Mouse (Mus musculus): ENCODE measurements around the gene Ube2o. TPM values are rescaled to one million over a fixed set of nuclear protein-coding genes. Genes with fewer than 3 reads are reported as not detected.

The Ube2o gene
- polyA plus RNA-seq, 2 experiments: 25.9 to 34.0 TPM

GRCm38 (mm10) chr11:116528636-116529320 is 52.5 kb downstream of the Ube2o start:
- Histone ChIP-seq H3K27ac (no peak overlapping the region), H3K9me3 (ENCODE audit: control insufficient read depth, low read length) (no peaks in the 10 kb centered on the region), H3K4me3 (ENCODE audit: insufficient read depth in 1 of 2, low read depth in 2 of 2, low read length in 2 of 2) (no peak overlapping the region), H3K4me2 (ENCODE audit: low read depth) (no peak overlapping the region), H3K27me3 (ENCODE audit: control insufficient read depth, insufficient read depth, low read length) (peaks cover 24% of the 10 kb centered on the region), H3K36me3 (replicated peaks; ENCODE audit: control insufficient read depth, insufficient read depth, low read depth) (no peaks in the 10 kb centered on the region), H3K4me1 (replicated peaks; ENCODE audit: control insufficient read depth in 2 of 2, insufficient read depth in 2 of 2, low read length in 1 of 2) (peaks cover 7 to 12% of the 10 kb centered on the region in 2 experiments; a peak in 3 of 4 replicates), H3K9ac (replicated peaks) (no peak overlapping the region)
- WGBS (ENCODE audit: insufficient replicate concordance): 73% methylated on average over 8 of the region's 8 CpGs
- ATAC-seq (ENCODE audit: insufficient read depth) (no peak), DNase-seq (ENCODE audit: low read depth in 3 of 3, low spot score in 3 of 3) (no peak)
- TF ChIP-seq EP300 (IDR thresholded peaks at IDR 0.05; ENCODE audit: low read depth) (no peak), CTCF (IDR thresholded peaks at IDR 0.05; ENCODE audit: low read depth) (no peak)

GRCm38 (mm10) chr11:116523699-116524189 is 57.5 kb downstream of the Ube2o start:
- no peak for TF ChIP-seq EP300 (IDR thresholded peaks at IDR 0.05; ENCODE audit: low read depth)
- no peak for TF ChIP-seq CTCF (IDR thresholded peaks at IDR 0.05; ENCODE audit: low read depth)
- Histone ChIP-seq H3K9ac (replicated peaks) (no peak overlapping the region), H3K4me2 (ENCODE audit: low read depth) (no peak overlapping the region), H3K4me3 (ENCODE audit: insufficient read depth in 1 of 2, low read depth in 2 of 2, low read length in 2 of 2) (no peak overlapping the region), H3K4me1 (replicated peaks; ENCODE audit: control insufficient read depth in 2 of 2, insufficient read depth in 2 of 2, low read length in 1 of 2) (peaks cover 5% of the 10 kb centered on the region in 2 experiments), H3K9me3 (ENCODE audit: control insufficient read depth, low read length) (no peaks in the 10 kb centered on the region), H3K27me3 (ENCODE audit: control insufficient read depth, insufficient read depth, low read length) (no peaks in the 10 kb centered on the region), H3K36me3 (replicated peaks; ENCODE audit: control insufficient read depth, insufficient read depth, low read depth) (no peaks in the 10 kb centered on the region), H3K27ac (no peak overlapping the region)
- ATAC-seq (ENCODE audit: insufficient read depth) (no peak), DNase-seq (ENCODE audit: low read depth in 3 of 3, low spot score in 3 of 3) (no peak)
- 41% methylated on average over 5 of the region's 5 CpGs for WGBS (ENCODE audit: insufficient replicate concordance)

GRCm38 (mm10) chr11:116522886-116523698 is 58.2 kb downstream of the Ube2o start:
- Histone ChIP-seq H3K27ac (no peak overlapping the region), H3K9ac (replicated peaks) (no peak overlapping the region), H3K9me3 (ENCODE audit: control insufficient read depth, low read length) (no peaks in the 10 kb centered on the region), H3K4me1 (replicated peaks; ENCODE audit: control insufficient read depth in 2 of 2, insufficient read depth in 2 of 2, low read length in 1 of 2) (peaks cover 5% of the 10 kb centered on the region in 2 experiments), H3K36me3 (replicated peaks; ENCODE audit: control insufficient read depth, insufficient read depth, low read depth) (no peaks in the 10 kb centered on the region), H3K27me3 (ENCODE audit: control insufficient read depth, insufficient read depth, low read length) (no peaks in the 10 kb centered on the region), H3K4me3 (ENCODE audit: insufficient read depth in 1 of 2, low read depth in 2 of 2, low read length in 2 of 2) (no peak overlapping the region), H3K4me2 (ENCODE audit: low read depth) (no peak overlapping the region)
- ATAC-seq (ENCODE audit: insufficient read depth): no peak
- 47% methylated on average over 16 of the region's 16 CpGs for whole genome bisulfite sequencing (ENCODE audit: insufficient replicate concordance)
- TF ChIP-seq EP300 (IDR thresholded peaks at IDR 0.05; ENCODE audit: low read depth) (no peak), CTCF (IDR thresholded peaks at IDR 0.05; ENCODE audit: low read depth) (no peak)
- DNase-seq (ENCODE audit: low read depth in 3 of 3, low spot score in 3 of 3): no peak

GRCm38 (mm10) chr11:116522046-116522445 is 59.2 kb downstream of the Ube2o start:
- 74% methylated on average over 3 of the region's 3 CpGs for WGBS (ENCODE audit: insufficient replicate concordance)
- Histone ChIP-seq H3K36me3 (replicated peaks; ENCODE audit: control insufficient read depth, insufficient read depth, low read depth) (no peaks in the 10 kb centered on the region), H3K4me3 (ENCODE audit: insufficient read depth in 1 of 2, low read depth in 2 of 2, low read length in 2 of 2) (no peak overlapping the region), H3K9ac (replicated peaks) (no peak overlapping the region), H3K27ac (no peak overlapping the region), H3K4me2 (ENCODE audit: low read depth) (no peak overlapping the region), H3K9me3 (ENCODE audit: control insufficient read depth, low read length) (no peaks in the 10 kb centered on the region), H3K27me3 (ENCODE audit: control insufficient read depth, insufficient read depth, low read length) (no peaks in the 10 kb centered on the region), H3K4me1 (replicated peaks; ENCODE audit: control insufficient read depth in 2 of 2, insufficient read depth in 2 of 2, low read length in 1 of 2) (peaks cover 5% of the 10 kb centered on the region in 2 experiments)
- TF ChIP-seq EP300 (IDR thresholded peaks at IDR 0.05; ENCODE audit: low read depth) (no peak), CTCF (IDR thresholded peaks at IDR 0.05; ENCODE audit: low read depth) (no peak)
- ATAC-seq (ENCODE audit: insufficient read depth) (no peak), DNase-seq (ENCODE audit: low read depth in 3 of 3, low spot score in 3 of 3) (no peak)

- Histone ChIP-seq H3K9ac (replicated peaks) (no peak overlapping the region), H3K27me3 (ENCODE audit: control insufficient read depth, insufficient read depth, low read length) (no peaks in the 10 kb centered on the region), H3K4me2 (ENCODE audit: low read depth) (0 out of 2 replicates have a peak overlapping the region, but pooled peaks have one; percentile 11), H3K4me3 (ENCODE audit: insufficient read depth in 1 of 2, low read depth in 2 of 2, low read length in 2 of 2) (no peak overlapping the region), H3K36me3 (replicated peaks; ENCODE audit: control insufficient read depth, insufficient read depth, low read depth) (no peaks in the 10 kb centered on the region), H3K9me3 (ENCODE audit: control insufficient read depth, low read length) (no peaks in the 10 kb centered on the region), H3K4me1 (replicated peaks; ENCODE audit: control insufficient read depth in 2 of 2, insufficient read depth in 2 of 2, low read length in 1 of 2) (peaks cover 5% of the 10 kb centered on the region in 2 experiments), H3K27ac (no peak overlapping the region)
- DNase-seq (ENCODE audit: low read depth in 3 of 3, low spot score in 3 of 3): peak in 1 of 3 experiments; percentile 44
- 14% methylated on average over 3 of the region's 3 CpGs for WGBS (ENCODE audit: insufficient replicate concordance)
- TF ChIP-seq CTCF (IDR thresholded peaks at IDR 0.05; ENCODE audit: low read depth) (no peak), EP300 (IDR thresholded peaks at IDR 0.05; ENCODE audit: low read depth) (no peak)
- ATAC-seq (ENCODE audit: insufficient read depth): peak; percentile 71
Observed at GRCm38 (mm10) chr11:116521143-116521542, 60.1 kb downstream of the Ube2o start.
